Mouse (Mus musculus) lung, adult 2 months (tissue): ENCODE data around the gene Isoc2b.
A peak's percentile ranks its signal among the peaks of the same experiment; 100 is the strongest.

Experiments
- CTCF ChIP-seq: fragments of 200-500 bp; IDR thresholded peaks from 2 replicates; pipeline ENCODE4 v1.5.1; 2011; ENCODE audit warnings: mild to moderate bottlenecking, low read length, control low read depth; ENCODE audit not compliant: insufficient read depth
- POLR2A ChIP-seq: fragments of 200-500 bp; IDR thresholded peaks from 2 replicates; pipeline ENCODE4 v1.6.1; 2011; ENCODE audit warnings: low read depth, mild to moderate bottlenecking, control low read depth, low read length, borderline replicate concordance; ENCODE audit errors: extremely low read depth

- no peak for TF ChIP-seq CTCF
- TF ChIP-seq POLR2A: peak; percentile 85; the same call in 1 of the 2 replicates
Measured at GRCm38 (mm10) chr7:4812303-4813104, 57.6 kb downstream of the Isoc2b start, which contains the start of gene Ube2s.
